Mouse (Mus musculus) MEL (cell line): ENCODE data around the gene L3mbtl4. TPM values are rescaled to one million over a fixed set of nuclear protein-coding genes. Genes with fewer than 3 reads are reported as not detected.

Experiments
- DNase-seq: peaks from one replicate; pipeline ENCODE4 v3.0.0; 2011; ENCODE audit warnings: low read depth, low spot score
- H3K27ac ChIP-seq: 2 replicates; pipeline ENCODE4 v1.5.1; 2012; ENCODE audit warnings: low read depth, mild to moderate bottlenecking, control low read depth, low read length, moderate library complexity; ENCODE audit not compliant: control insufficient read depth
- H3K27me3 ChIP-seq, 2 experiments: fragments of 150-350 bp in 1 of 2; sonication (generic) in 1 of 2; 2 replicates each; pipeline ENCODE4 v1.6.1; 2012; ENCODE audit warnings: low read length in 2 of 2, mild to moderate bottlenecking in 2 of 2, improper control_type of control experiment in 1 of 2, moderate library complexity in 1 of 2; ENCODE audit not compliant: insufficient read depth in 2 of 2, control insufficient read depth in 1 of 2
- H3K36me3 ChIP-seq, 2 experiments: 2 replicates each; pipeline ENCODE4 v1.6.1; 2012 to 2014; ENCODE audit warnings: low read length in 2 of 2, improper control_type of control experiment in 1 of 2, inconsistent platforms in 1 of 2, mild to moderate bottlenecking in 1 of 2; ENCODE audit not compliant: insufficient read depth in 2 of 2, control insufficient read depth in 1 of 2
- H3K4me1 ChIP-seq, 2 experiments: fragments of 150-350 bp in 1 of 2; sonication (generic) in 1 of 2; 2 replicates each; pipeline ENCODE4 v1.6.1; 2012; ENCODE audit warnings: low read length in 2 of 2, improper control_type of control experiment in 1 of 2, mild to moderate bottlenecking in 1 of 2; ENCODE audit not compliant: insufficient read depth in 2 of 2, control insufficient read depth in 1 of 2
- H3K4me3 ChIP-seq, 2 experiments: fragments of 150-350 bp in 1 of 2; sonication (generic) in 1 of 2; 2 replicates each; pipeline ENCODE4 v1.5.1; 2012; ENCODE audit warnings: low read depth in 2 of 2, low read length in 2 of 2, mild to moderate bottlenecking in 2 of 2, moderate library complexity in 2 of 2, control low read depth in 1 of 2, improper control_type of control experiment in 1 of 2; ENCODE audit not compliant: control insufficient read depth in 1 of 2, insufficient read depth in 1 of 2
- H3K79me2 ChIP-seq: 2 replicates; pipeline ENCODE4 v1.6.1; 2012; ENCODE audit warnings: mild to moderate bottlenecking, low read length, moderate library complexity; ENCODE audit not compliant: control insufficient read depth, poor library complexity, insufficient read depth
- H3K9ac ChIP-seq: 2 replicates; pipeline ENCODE4 v1.6.1; 2012; ENCODE audit warnings: low read depth, mild to moderate bottlenecking, control low read depth, low read length, moderate library complexity; ENCODE audit not compliant: control insufficient read depth, poor library complexity, severe bottlenecking
- H3K9me3 ChIP-seq: fragments of 150-350 bp; sonication (generic); replicated peaks from 2 replicates; pipeline ENCODE4 v1.6.1; 2012; ENCODE audit warnings: mild to moderate bottlenecking, low read length, improper control_type of control experiment, moderate library complexity; ENCODE audit not compliant: insufficient read depth
- BHLHE40 ChIP-seq: IDR thresholded peaks from 2 replicates; pipeline ENCODE4 v1.6.1; 2012; ENCODE audit warnings: low read depth, mild to moderate bottlenecking, inconsistent platforms, low read length, improper control_type of control experiment, borderline replicate concordance
- CHD1 ChIP-seq: IDR thresholded peaks from 2 replicates; pipeline ENCODE4 v1.6.1; 2012; ENCODE audit warnings: low read depth, mild to moderate bottlenecking, inconsistent platforms, low read length, improper control_type of control experiment
- CHD2 ChIP-seq: IDR thresholded peaks from 2 replicates; pipeline ENCODE4 v1.6.1; 2011; ENCODE audit warnings: low read length, improper control_type of control experiment
- CTCF ChIP-seq, 3 experiments: IDR thresholded peaks in 2 of 3; conservative IDR thresholded peaks in 1 of 3; 2 replicates each; pipeline ENCODE4 v1.5.1; 2011 to 2012; ENCODE audit warnings: low read length in 3 of 3, low read depth in 2 of 3, mild to moderate bottlenecking in 2 of 3, improper control_type of control experiment in 1 of 3, inconsistent platforms in 1 of 3, mixed read lengths in 1 of 3, moderate library complexity in 1 of 3; ENCODE audit not compliant: control insufficient read depth in 1 of 3, insufficient read depth in 1 of 3, poor library complexity in 1 of 3, severe bottlenecking in 1 of 3
- E2F4 ChIP-seq: IDR thresholded peaks from 2 replicates; pipeline ENCODE4 v1.6.1; 2011; ENCODE audit warnings: low read depth, low read length, improper control_type of control experiment, borderline replicate concordance
- EP300 ChIP-seq, 2 experiments: IDR thresholded peaks; 2 replicates each; pipeline ENCODE4 v1.6.1; 2011; ENCODE audit warnings: improper control_type of control experiment in 2 of 2, low read length in 2 of 2, low read depth in 1 of 2, mild to moderate bottlenecking in 1 of 2
- ETS1 ChIP-seq: IDR thresholded peaks from 2 replicates; pipeline ENCODE4 v1.6.1; 2012; ENCODE audit warnings: low read depth, mild to moderate bottlenecking, inconsistent platforms, low read length, improper control_type of control experiment, moderate library complexity
- JUND ChIP-seq: IDR thresholded peaks from 2 replicates; pipeline ENCODE4 v1.6.1; 2011; ENCODE audit warnings: low read depth, mild to moderate bottlenecking, improper control_type of control experiment, low read length
- KAT2A ChIP-seq: conservative IDR thresholded peaks from 2 replicates; pipeline ENCODE4 v1.6.1; 2012; ENCODE audit warnings: low read depth, low read length, improper control_type of control experiment, inconsistent platforms
- MAFK ChIP-seq: IDR thresholded peaks from 2 replicates; pipeline ENCODE4 v1.6.1; 2011; ENCODE audit warnings: low read depth, mild to moderate bottlenecking, low read length, improper control_type of control experiment, borderline replicate concordance
- MAX ChIP-seq: IDR thresholded peaks from 2 replicates; pipeline ENCODE4 v1.6.1; 2011; ENCODE audit warnings: low read length, improper control_type of control experiment
- MXI1 ChIP-seq: IDR thresholded peaks from 2 replicates; pipeline ENCODE4 v1.6.1; 2011; ENCODE audit warnings: mild to moderate bottlenecking, low read depth, low read length, improper control_type of control experiment
- POLR2AphosphoS5 ChIP-seq: IDR thresholded peaks from 2 replicates; pipeline ENCODE4 v1.6.1; 2012; ENCODE audit warnings: low read depth, borderline replicate concordance, mild to moderate bottlenecking, inconsistent platforms, low read length, moderate library complexity, mixed read lengths
- TAL1 ChIP-seq: IDR thresholded peaks from 2 replicates; pipeline ENCODE4 v1.6.1; 2012; ENCODE audit warnings: mild to moderate bottlenecking, inconsistent platforms, low read length, moderate library complexity, mixed read lengths
- TBP ChIP-seq: IDR thresholded peaks from 2 replicates; pipeline ENCODE4 v1.8.0; 2011; ENCODE audit warnings: low read depth, low read length, improper control_type of control experiment
- TCF12 ChIP-seq: IDR thresholded peaks from 2 replicates; pipeline ENCODE4 v1.6.1; 2014; ENCODE audit warnings: low read depth, mild to moderate bottlenecking, inconsistent platforms, low read length, improper control_type of control experiment, moderate library complexity
- UBTF ChIP-seq: IDR thresholded peaks from 2 replicates; pipeline ENCODE4 v1.6.1; 2012; ENCODE audit warnings: low read depth, mild to moderate bottlenecking, inconsistent platforms, low read length, improper control_type of control experiment, moderate library complexity, borderline replicate concordance; ENCODE audit not compliant: insufficient read depth
- USF1 ChIP-seq: IDR thresholded peaks from 2 replicates; pipeline ENCODE4 v1.6.1; 2014; ENCODE audit warnings: low read depth, mild to moderate bottlenecking, inconsistent platforms, low read length, improper control_type of control experiment, moderate library complexity
- polyA plus RNA-seq, 2 experiments: library from polyadenylated mRNA; stranded (reverse) in 1 of 2; unstranded in 1 of 2; fragments of >175 nt in 1 of 2; fragments of >200 nt in 1 of 2; gene quantifications; 2 replicates each; pipeline versions ENCODE4 v1.2.1 to v1.2.4; 2012; ENCODE audit warnings: low replicate concordance in 2 of 2, low read depth in 1 of 2; ENCODE audit not compliant: insufficient read length in 2 of 2, insufficient read depth in 1 of 2, missing spikeins in 1 of 2
- total RNA-seq: library from RNA; depleted of rRNA; stranded (reverse); fragments of 300-350 nt; gene quantifications from 2 replicates; pipeline ENCODE4 v1.2.3, GENCODE M21; 2012

L3mbtl4 gene
- total and polyA plus RNA-seq, 3 experiments = not detected

DNA sequence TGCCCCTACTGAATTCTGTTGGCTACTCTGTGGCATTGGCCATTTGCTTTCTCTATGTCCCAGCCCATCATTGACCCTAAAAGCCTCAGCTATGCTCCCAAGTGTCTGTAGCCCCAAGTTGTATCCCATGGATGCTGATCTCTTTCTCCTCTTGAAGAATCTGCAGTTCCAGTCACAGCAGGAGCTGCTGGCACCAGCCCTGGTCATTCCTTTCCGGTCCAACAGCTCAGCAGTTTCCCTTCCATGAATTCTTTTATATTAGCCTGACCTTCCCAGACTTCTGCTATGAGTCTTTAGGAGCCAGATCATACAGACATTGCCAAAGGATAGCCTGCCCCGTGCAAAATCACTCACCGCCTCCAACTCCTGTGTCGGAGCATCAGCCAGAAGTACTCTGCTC is 520.1 kb downstream of the L3mbtl4 start:
- no peaks in the 10 kb centered on the region for H3K4me1 ChIP-seq
- no peaks in the 10 kb centered on the region for H3K27me3 ChIP-seq
- no peak for TF ChIP-seq CTCF (IDR thresholded peaks at IDR 0.05 in 2 of 3, conservative IDR thresholded peaks at IDR 0.05 in 1 of 3; ENCODE audit: control insufficient read depth in 1 of 3, insufficient read depth in 1 of 3, low read depth in 2 of 3, low read length in 3 of 3, poor library complexity in 1 of 3, severe bottlenecking in 1 of 3)
- TF ChIP-seq ETS1 = no peak
- no peak for TF ChIP-seq BHLHE40
- no peak for TF ChIP-seq MAFK
- no peak for TF ChIP-seq TAL1
- TF ChIP-seq UBTF = no peak
- TF ChIP-seq USF1 = no peak
- no peak for TF ChIP-seq JUND
- no peak for TF ChIP-seq MXI1
- TF ChIP-seq E2F4 = no peak
- no peak for TF ChIP-seq CHD1
- TF ChIP-seq MAX = no peak
- no peak for TF ChIP-seq TBP
- no peak for TF ChIP-seq TCF12
- TF ChIP-seq CHD2 = no peak
- TF ChIP-seq, all 39 proteins: peak for 0
- no peaks in the 10 kb centered on the region for H3K9me3 ChIP-seq
- H3K9ac ChIP-seq = no peak overlapping the region
- no peaks in the 10 kb centered on the region for H3K79me2 ChIP-seq
- H3K4me3 ChIP-seq = no peak overlapping the region
- DNase-seq = no peak
- H3K27ac ChIP-seq = no peak overlapping the region
- H3K36me3 ChIP-seq = no peaks in the 10 kb centered on the region

DNA sequence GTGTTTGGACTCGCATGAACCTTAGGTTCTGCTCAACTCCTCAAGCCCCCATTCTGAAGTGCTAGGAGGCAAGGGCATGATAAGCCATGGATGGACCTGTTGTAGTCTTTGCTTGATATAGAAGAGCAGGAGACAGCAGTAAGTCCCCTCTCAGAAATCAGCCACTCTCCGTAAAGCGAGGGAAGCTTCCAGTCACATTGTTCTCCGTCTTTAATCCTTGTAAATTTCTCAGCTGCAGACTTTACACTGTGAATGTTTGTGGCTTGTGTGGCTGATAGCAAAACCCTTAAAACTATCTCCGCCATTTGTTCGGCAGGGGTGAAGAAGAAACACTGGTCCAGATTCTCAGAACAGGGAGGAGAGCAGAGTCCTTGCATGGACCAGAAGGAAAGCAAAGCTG is 552.7 kb downstream of the L3mbtl4 start, which contains the start of gene Tmem200c:
Gene Tmem200c (plus strand): TSS at position 301 of the 400 bp plus-strand sequence.
- H3K4me3 ChIP-seq = no peak within 1 kb of the TSS
- no peaks in the 10 kb centered on the region for H3K4me1 ChIP-seq
- H3K79me2 ChIP-seq = no peaks in the 10 kb centered on the region
- no peaks in the 10 kb centered on the region for H3K36me3 ChIP-seq
- H3K9ac ChIP-seq = no peak within 1 kb of the TSS
- no peak for DNase-seq
- H3K27ac ChIP-seq = no peak within 1 kb of the TSS
- no peaks in the 10 kb centered on the region for H3K9me3 ChIP-seq
- TF ChIP-seq POLR2AphosphoS5 = no peak
- no peak for TF ChIP-seq EP300 (IDR thresholded peaks at IDR 0.05; ENCODE audit: low read depth in 1 of 2, low read length in 2 of 2)
- no peak for TF ChIP-seq KAT2A
- TF ChIP-seq MXI1 = no peak
- TF ChIP-seq MAFK = no peak
- no peak for TF ChIP-seq USF1
- TF ChIP-seq CHD1 = no peak
- no peaks in the 10 kb centered on the region for H3K27me3 ChIP-seq
